Mouse (Mus musculus) midbrain, embryonic 10.5 days (tissue): ENCODE data around the gene Fcgr2b. TPM values are rescaled to one million over a fixed set of nuclear protein-coding genes. Genes with fewer than 3 reads are reported as not detected.

Experiments used
- DNase-seq: peaks from one replicate; pipeline ENCODE4 v3.0.0-alpha.2; 2017; ENCODE audit warnings: low spot score
- H3K27ac ChIP-seq: fragments of 300-500 bp; sonication (generic); replicated peaks from 2 replicates; pipeline ENCODE4 v1.5.1; 2016; ENCODE audit warnings: mild to moderate bottlenecking
- H3K27me3 ChIP-seq: fragments of 300-500 bp; sonication (generic); 2 replicates; pipeline ENCODE4 v1.6.1; 2016; ENCODE audit warnings: low read depth, mild to moderate bottlenecking; ENCODE audit not compliant: poor library complexity, severe bottlenecking
- H3K36me3 ChIP-seq: fragments of 300-500 bp; sonication (generic); 2 replicates; pipeline ENCODE4 v1.6.1; 2016; ENCODE audit warnings: mild to moderate bottlenecking, moderate library complexity
- H3K4me1 ChIP-seq: fragments of 300-500 bp; sonication (generic); 2 replicates; pipeline ENCODE4 v1.6.1; 2016
- H3K4me3 ChIP-seq: fragments of 300-500 bp; sonication (generic); 2 replicates; pipeline ENCODE4 v1.5.1; 2016; ENCODE audit warnings: mild to moderate bottlenecking, moderate library complexity
- H3K9me3 ChIP-seq: fragments of 300-500 bp; sonication (generic); replicated peaks from 2 replicates; pipeline ENCODE4 v1.6.1; 2016; ENCODE audit warnings: mild to moderate bottlenecking
- WGBS: fragments of 180-500 bp; shearing (Covaris S2); methylation state at CpG from one replicate; pipeline ENCODE4 v1.1.7; 2016; 5-methylcytosine and 5-hydroxymethylcytosine counted together
- polyA plus RNA-seq: library from polyadenylated mRNA; unstranded; fragments of >200 nt; fragmentation: Nextera tagmentation; extraction: Ambion mirVana; gene quantifications from 2 replicates; pipeline ENCODE4 v1.2.1, GENCODE M21; 2016

The Fcgr2b gene
- 0.40 TPM in 1 of 2 replicates, not detected in the other for polyA plus RNA-seq

- H3K36me3 ChIP-seq = no peaks in the 10 kb centered on the region
- H3K27me3 ChIP-seq = no peaks in the 10 kb centered on the region
- no peaks in the 10 kb centered on the region for H3K4me1 ChIP-seq
- no peak within 1 kb of the TSS for H3K4me3 ChIP-seq
- no peak for DNase-seq
- 86% methylated on average over 5 of the region's 5 CpGs for WGBS
- no peaks in the 10 kb centered on the region for H3K9me3 ChIP-seq
- H3K27ac ChIP-seq = no peak within 1 kb of the TSS
Observed at GRCm38 (mm10) chr1:170976447-170976846, at the start of gene Fcgr2b. TSS of gene Fcgr2b (minus strand) at chr1:170976547.

- H3K9me3 ChIP-seq = no peaks in the 10 kb centered on the region
- no peaks in the 10 kb centered on the region for H3K27me3 ChIP-seq
- no peak for DNase-seq
- H3K4me1 ChIP-seq = no peaks in the 10 kb centered on the region
- no peaks in the 10 kb centered on the region for H3K36me3 ChIP-seq
- no peak overlapping the region for H3K4me3 ChIP-seq
- 86% methylated on average over 7 of the region's 7 CpGs for WGBS
- no peak overlapping the region for H3K27ac ChIP-seq
Observed at GRCm38 (mm10) chr1:171019311-171019950, 43.1 kb upstream of the Fcgr2b start.

GRCm38 (mm10) chr1:171018737-171019136 is 42.4 kb upstream of the Fcgr2b start, which contains the start of gene Fcgr4:
TSS of gene Fcgr4 (plus strand) at chr1:171018920.
- H3K9me3 ChIP-seq = no peaks in the 10 kb centered on the region
- no peak for DNase-seq
- H3K4me1 ChIP-seq = no peaks in the 10 kb centered on the region
- no peaks in the 10 kb centered on the region for H3K27me3 ChIP-seq
- H3K36me3 ChIP-seq = no peaks in the 10 kb centered on the region
- H3K27ac ChIP-seq = no peak within 1 kb of the TSS
- WGBS = 89% methylated on average over 2 of the region's 2 CpGs
- no peak within 1 kb of the TSS for H3K4me3 ChIP-seq

GRCm38 (mm10) chr1:171017468-171018158 is 41.3 kb upstream of the Fcgr2b start:
- no peaks in the 10 kb centered on the region for H3K9me3 ChIP-seq
- DNase-seq = no peak
- WGBS = 54% methylated on average over 6 of the region's 6 CpGs
- no peaks in the 10 kb centered on the region for H3K27me3 ChIP-seq
- H3K36me3 ChIP-seq = no peaks in the 10 kb centered on the region
- H3K4me3 ChIP-seq = no peak overlapping the region
- H3K27ac ChIP-seq = no peak overlapping the region
- H3K4me1 ChIP-seq = no peaks in the 10 kb centered on the region

- H3K27ac ChIP-seq = no peak overlapping the region
- WGBS = 90% methylated on average over 6 of the region's 6 CpGs
- H3K4me1 ChIP-seq = no peaks in the 10 kb centered on the region
- no peak overlapping the region for H3K4me3 ChIP-seq
- no peaks in the 10 kb centered on the region for H3K27me3 ChIP-seq
- H3K36me3 ChIP-seq = no peaks in the 10 kb centered on the region
- H3K9me3 ChIP-seq = no peaks in the 10 kb centered on the region
- no peak for DNase-seq
Observed at GRCm38 (mm10) chr1:171016676-171017356, 40.5 kb upstream of the Fcgr2b start.

- no peaks in the 10 kb centered on the region for H3K9me3 ChIP-seq
- no peaks in the 10 kb centered on the region for H3K27me3 ChIP-seq
- DNase-seq = no peak
- H3K4me1 ChIP-seq = no peaks in the 10 kb centered on the region
- H3K4me3 ChIP-seq = no peak overlapping the region
- no peak overlapping the region for H3K27ac ChIP-seq
- H3K36me3 ChIP-seq = no peaks in the 10 kb centered on the region
- 78% methylated on average over 4 of the region's 4 CpGs for WGBS
Observed at GRCm38 (mm10) chr1:171011733-171012132, 35.4 kb upstream of the Fcgr2b start.

GRCm38 (mm10) chr1:171006905-171007304 is 30.6 kb upstream of the Fcgr2b start:
- no peaks in the 10 kb centered on the region; the same call in 1 of the 2 replicates for H3K4me1 ChIP-seq
- H3K27ac ChIP-seq = no peak overlapping the region
- H3K36me3 ChIP-seq = no peaks in the 10 kb centered on the region
- WGBS = 86% methylated on average over 2 of the region's 2 CpGs
- H3K4me3 ChIP-seq = no peak overlapping the region
- H3K9me3 ChIP-seq = no peaks in the 10 kb centered on the region
- DNase-seq = no peak
- H3K27me3 ChIP-seq = no peaks in the 10 kb centered on the region

- WGBS = 94% methylated on average over 4 of the region's 4 CpGs
- H3K4me3 ChIP-seq = no peak overlapping the region
- no peaks in the 10 kb centered on the region for H3K27me3 ChIP-seq
- H3K27ac ChIP-seq = no peak overlapping the region
- no peaks in the 10 kb centered on the region for H3K36me3 ChIP-seq
- H3K4me1 ChIP-seq = no peaks in the 10 kb centered on the region; the same call in 1 of the 2 replicates
- no peaks in the 10 kb centered on the region for H3K9me3 ChIP-seq
- DNase-seq = no peak
Observed at GRCm38 (mm10) chr1:171006335-171006734, 30.0 kb upstream of the Fcgr2b start.

GRCm38 (mm10) chr1:171005586-171005985 is 29.2 kb upstream of the Fcgr2b start:
- no peak for DNase-seq
- Histone ChIP-seq H3K27me3 (no peaks in the 10 kb centered on the region), H3K27ac (no peak overlapping the region), H3K9me3 (no peaks in the 10 kb centered on the region), H3K4me1 (no peaks in the 10 kb centered on the region; the same call in 1 of the 2 replicates), H3K4me3 (no peak overlapping the region), H3K36me3 (no peaks in the 10 kb centered on the region)

- 81% methylated on average over 6 of the region's 6 CpGs for WGBS
Observed at GRCm38 (mm10) chr1:171005081-171005480, 28.7 kb upstream of the Fcgr2b start.

GRCm38 (mm10) chr1:170999811-171000210 is 23.5 kb upstream of the Fcgr2b start:
- no peak for DNase-seq

More at GRCm38 (mm10) chr1:171005081-171005480, 28.7 kb upstream of the Fcgr2b start:
- Histone ChIP-seq H3K27me3 (no peaks in the 10 kb centered on the region), H3K9me3 (no peaks in the 10 kb centered on the region), H3K36me3 (no peaks in the 10 kb centered on the region), H3K4me3 (no peak overlapping the region), H3K27ac (no peak overlapping the region), H3K4me1 (no peaks in the 10 kb centered on the region; the same call in 1 of the 2 replicates)
- no peak for DNase-seq

GRCm38 (mm10) chr1:170997756-170998655 is 21.7 kb upstream of the Fcgr2b start:
- Histone ChIP-seq H3K4me3 (no peak overlapping the region), H3K27me3 (0 out of 2 replicates have a peak, but pooled peaks cover 5% of the 10 kb centered on the region), H3K27ac (no peak overlapping the region), H3K4me1 (no peaks in the 10 kb centered on the region; the same call in 1 of the 2 replicates), H3K9me3 (no peaks in the 10 kb centered on the region), H3K36me3 (no peaks in the 10 kb centered on the region)
- WGBS = 63% methylated on average over 21 of the region's 21 CpGs
- peak; percentile 22 for DNase-seq

More at GRCm38 (mm10) chr1:170999811-171000210, 23.5 kb upstream of the Fcgr2b start:
- H3K27me3 ChIP-seq = 0 out of 2 replicates have a peak, but pooled peaks cover 5% of the 10 kb centered on the region
- no peaks in the 10 kb centered on the region for H3K9me3 ChIP-seq
- no peak overlapping the region for H3K27ac ChIP-seq
- no peaks in the 10 kb centered on the region for H3K36me3 ChIP-seq
- no peaks in the 10 kb centered on the region; the same call in 1 of the 2 replicates for H3K4me1 ChIP-seq
- H3K4me3 ChIP-seq = no peak overlapping the region
